Mouse (Mus musculus): ENCODE measurements around the gene C2cd2. TPM values are rescaled to one million over a fixed set of nuclear protein-coding genes. Genes with fewer than 3 reads are reported as not detected.

The C2cd2 gene
- polyA plus RNA-seq, 1 experiment: 11.4 TPM

DNA sequence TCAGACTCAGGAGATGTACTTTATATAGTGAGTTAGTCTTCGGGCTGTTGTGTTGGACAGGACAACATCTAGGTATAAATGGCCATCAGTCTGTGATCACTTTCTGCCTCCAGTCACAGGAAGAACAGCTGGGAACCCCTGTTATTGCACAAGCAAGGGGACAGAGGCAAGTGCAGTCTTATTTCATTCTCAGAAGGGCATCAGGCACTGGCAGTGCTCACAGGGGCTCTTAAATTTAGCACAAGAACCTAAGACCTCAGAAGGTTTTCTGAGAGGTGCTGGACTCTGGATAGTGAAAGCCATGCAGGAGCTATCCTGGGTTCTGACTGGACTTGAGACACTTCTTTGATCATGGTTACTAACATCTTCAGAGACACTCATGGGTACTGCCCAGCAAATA is 78.7 kb downstream of the C2cd2 start:
- TF ChIP-seq POLR2A (IDR thresholded peaks at IDR 0.05; ENCODE audit: control insufficient read depth, low read depth, low read length) (no peak), CTCF (IDR thresholded peaks at IDR 0.05; ENCODE audit: control insufficient read depth, insufficient read depth, insufficient replicate concordance, low read depth, low read length) (no peak)
- Histone ChIP-seq H3K4me3 (ENCODE audit: control insufficient read depth, low read depth, low read length) (no peak overlapping the region), H3K36me3 (ENCODE audit: control insufficient read depth, insufficient read depth, low read length) (no peaks in the 10 kb centered on the region), H3K4me1 (ENCODE audit: control insufficient read depth, insufficient read depth, low read length) (no peaks in the 10 kb centered on the region), H3K27ac (ENCODE audit: control insufficient read depth, insufficient read depth, low read depth, low read length) (no peak overlapping the region), H3K27me3 (ENCODE audit: control insufficient read depth, insufficient read depth, low read length) (no peaks in the 10 kb centered on the region)

DNA sequence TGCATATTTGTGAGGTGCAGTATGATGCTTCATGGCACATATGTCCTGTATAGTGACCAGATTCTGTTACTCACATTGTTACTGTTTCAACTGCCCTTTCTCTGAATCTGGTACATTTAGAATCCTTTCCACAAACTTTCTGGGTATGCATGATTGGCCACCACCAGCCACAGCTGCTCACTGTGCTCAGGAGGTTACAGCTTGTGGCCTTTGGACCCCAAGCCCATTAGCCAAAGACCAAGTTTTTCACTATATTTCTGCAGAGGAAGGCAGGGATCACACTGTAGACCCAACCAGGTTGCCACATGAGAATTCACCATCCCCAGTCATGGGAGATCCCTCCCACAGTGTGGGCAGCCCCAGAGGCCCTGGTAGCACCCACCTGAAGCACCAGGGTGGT is 79.5 kb downstream of the C2cd2 start:
- no peak overlapping the region for H3K4me3 ChIP-seq (ENCODE audit: control insufficient read depth, low read depth, low read length)
- no peaks in the 10 kb centered on the region for H3K36me3 ChIP-seq (ENCODE audit: control insufficient read depth, insufficient read depth, low read length)
- no peak for TF ChIP-seq POLR2A (IDR thresholded peaks at IDR 0.05; ENCODE audit: control insufficient read depth, low read depth, low read length)
- no peak for TF ChIP-seq CTCF (IDR thresholded peaks at IDR 0.05; ENCODE audit: control insufficient read depth, insufficient read depth, insufficient replicate concordance, low read depth, low read length)
- no peaks in the 10 kb centered on the region for H3K27me3 ChIP-seq (ENCODE audit: control insufficient read depth, insufficient read depth, low read length)
- no peak overlapping the region for H3K27ac ChIP-seq (ENCODE audit: control insufficient read depth, insufficient read depth, low read depth, low read length)
- no peaks in the 10 kb centered on the region for H3K4me1 ChIP-seq (ENCODE audit: control insufficient read depth, insufficient read depth, low read length)

DNA sequence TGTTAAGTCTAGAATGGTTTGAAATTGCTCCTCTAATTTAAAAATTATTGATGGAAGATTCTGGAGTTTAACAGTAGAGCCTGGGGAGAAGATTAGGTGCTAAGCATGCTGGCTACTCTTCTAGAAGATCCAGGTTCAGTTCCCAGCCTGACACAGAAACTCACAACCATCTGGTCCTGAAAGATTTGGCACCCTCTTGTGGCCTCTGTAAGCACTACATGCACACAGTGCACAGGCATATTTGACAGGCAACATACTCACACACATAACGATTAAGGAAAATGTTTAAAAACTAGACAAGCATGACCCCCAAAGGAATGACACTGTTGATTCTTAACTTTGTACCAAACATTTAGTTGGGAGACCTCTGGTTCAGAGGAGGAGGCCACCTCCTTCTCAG is 83.3 kb downstream of the C2cd2 start:
- Histone ChIP-seq H3K4me1 (ENCODE audit: control insufficient read depth, insufficient read depth, low read length) (no peaks in the 10 kb centered on the region), H3K27ac (ENCODE audit: control insufficient read depth, insufficient read depth, low read depth, low read length) (no peak overlapping the region), H3K36me3 (ENCODE audit: control insufficient read depth, insufficient read depth, low read length) (no peaks in the 10 kb centered on the region), H3K4me3 (ENCODE audit: control insufficient read depth, low read depth, low read length) (no peak overlapping the region), H3K27me3 (ENCODE audit: control insufficient read depth, insufficient read depth, low read length) (no peaks in the 10 kb centered on the region)
- TF ChIP-seq CTCF (IDR thresholded peaks at IDR 0.05; ENCODE audit: control insufficient read depth, insufficient read depth, insufficient replicate concordance, low read depth, low read length) (no peak), POLR2A (IDR thresholded peaks at IDR 0.05; ENCODE audit: control insufficient read depth, low read depth, low read length) (no peak)

DNA sequence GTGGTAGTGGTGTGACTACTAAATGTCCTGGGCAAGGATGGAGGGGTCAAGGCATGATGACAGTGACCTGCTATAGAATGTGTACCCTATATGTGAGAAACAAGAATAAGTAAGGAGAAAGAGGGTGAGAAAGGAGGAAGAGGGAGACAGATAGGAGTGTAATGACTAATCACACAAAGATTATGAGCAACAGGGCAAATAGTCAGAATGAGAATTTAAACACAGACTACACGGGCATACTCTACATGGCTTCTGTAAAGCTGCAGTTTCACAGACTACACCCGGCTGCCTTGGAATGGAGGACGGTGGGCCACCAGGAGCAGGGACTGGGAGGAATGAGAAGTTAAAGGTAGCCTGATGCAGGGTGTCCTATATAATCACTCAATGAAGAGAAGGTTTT is 84.9 kb downstream of the C2cd2 start:
- TF ChIP-seq POLR2A (IDR thresholded peaks at IDR 0.05; ENCODE audit: control insufficient read depth, low read depth, low read length) (no peak), CTCF (IDR thresholded peaks at IDR 0.05; ENCODE audit: control insufficient read depth, insufficient read depth, insufficient replicate concordance, low read depth, low read length) (no peak)
- H3K4me3 ChIP-seq (ENCODE audit: control insufficient read depth, low read depth, low read length): no peak overlapping the region
- H3K27ac ChIP-seq (ENCODE audit: control insufficient read depth, insufficient read depth, low read depth, low read length): no peak overlapping the region
- no peaks in the 10 kb centered on the region for H3K4me1 ChIP-seq (ENCODE audit: control insufficient read depth, insufficient read depth, low read length)
- H3K27me3 ChIP-seq (ENCODE audit: control insufficient read depth, insufficient read depth, low read length): no peaks in the 10 kb centered on the region
- H3K36me3 ChIP-seq (ENCODE audit: control insufficient read depth, insufficient read depth, low read length): no peaks in the 10 kb centered on the region

DNA sequence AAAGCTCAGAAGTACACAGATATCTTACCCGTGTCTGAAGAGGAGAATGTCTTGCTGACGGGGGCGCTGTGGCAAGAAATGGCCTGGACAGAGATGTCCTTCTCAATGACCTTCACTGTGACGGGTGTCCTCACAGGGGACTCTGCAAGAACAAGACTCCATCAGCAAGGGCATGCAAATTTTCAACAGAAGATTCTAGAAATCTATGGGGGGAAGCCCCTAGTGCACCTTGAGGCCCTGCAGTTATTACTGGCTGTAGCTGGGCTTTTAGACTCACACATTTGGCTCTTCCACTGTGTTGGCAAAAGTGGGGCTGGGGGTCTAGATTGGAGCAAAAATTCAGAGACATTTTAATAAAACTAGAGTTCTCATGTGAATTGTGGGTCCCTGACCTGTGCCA is 87.3 kb downstream of the C2cd2 start:
- Histone ChIP-seq H3K27me3 (ENCODE audit: control insufficient read depth, insufficient read depth, low read length) (no peaks in the 10 kb centered on the region), H3K4me3 (ENCODE audit: control insufficient read depth, low read depth, low read length) (no peak overlapping the region), H3K4me1 (ENCODE audit: control insufficient read depth, insufficient read depth, low read length) (no peaks in the 10 kb centered on the region), H3K27ac (ENCODE audit: control insufficient read depth, insufficient read depth, low read depth, low read length) (no peak overlapping the region), H3K36me3 (ENCODE audit: control insufficient read depth, insufficient read depth, low read length) (no peaks in the 10 kb centered on the region)
- TF ChIP-seq CTCF (IDR thresholded peaks at IDR 0.05; ENCODE audit: control insufficient read depth, insufficient read depth, insufficient replicate concordance, low read depth, low read length) (no peak), POLR2A (IDR thresholded peaks at IDR 0.05; ENCODE audit: control insufficient read depth, low read depth, low read length) (no peak)

DNA sequence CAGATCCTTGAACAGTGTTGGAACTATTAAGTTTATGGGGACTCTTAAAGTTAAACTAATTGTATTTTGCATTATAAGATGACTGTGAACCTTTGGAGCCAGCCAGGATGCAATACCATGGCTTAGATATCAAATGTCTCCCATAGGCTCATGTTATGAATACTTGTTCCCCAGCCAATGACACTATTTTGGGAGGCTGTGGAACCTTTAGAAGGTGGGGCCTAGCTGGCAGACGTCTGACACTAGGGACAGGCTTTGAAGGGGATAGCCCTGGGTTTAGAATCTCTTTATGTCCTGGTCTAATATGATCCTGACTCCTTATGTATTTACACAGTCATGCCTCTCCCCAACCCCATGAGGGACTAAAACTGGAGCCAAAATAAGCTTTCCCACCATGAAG is 88.0 kb downstream of the C2cd2 start:
- H3K36me3 ChIP-seq (ENCODE audit: control insufficient read depth, insufficient read depth, low read length): no peaks in the 10 kb centered on the region
- TF ChIP-seq CTCF (IDR thresholded peaks at IDR 0.05; ENCODE audit: control insufficient read depth, insufficient read depth, insufficient replicate concordance, low read depth, low read length) (no peak), POLR2A (IDR thresholded peaks at IDR 0.05; ENCODE audit: control insufficient read depth, low read depth, low read length) (no peak)
- no peak overlapping the region for H3K4me3 ChIP-seq (ENCODE audit: control insufficient read depth, low read depth, low read length)
- H3K4me1 ChIP-seq (ENCODE audit: control insufficient read depth, insufficient read depth, low read length): no peaks in the 10 kb centered on the region
- H3K27ac ChIP-seq (ENCODE audit: control insufficient read depth, insufficient read depth, low read depth, low read length): no peak overlapping the region
- H3K27me3 ChIP-seq (ENCODE audit: control insufficient read depth, insufficient read depth, low read length): no peaks in the 10 kb centered on the region

DNA sequence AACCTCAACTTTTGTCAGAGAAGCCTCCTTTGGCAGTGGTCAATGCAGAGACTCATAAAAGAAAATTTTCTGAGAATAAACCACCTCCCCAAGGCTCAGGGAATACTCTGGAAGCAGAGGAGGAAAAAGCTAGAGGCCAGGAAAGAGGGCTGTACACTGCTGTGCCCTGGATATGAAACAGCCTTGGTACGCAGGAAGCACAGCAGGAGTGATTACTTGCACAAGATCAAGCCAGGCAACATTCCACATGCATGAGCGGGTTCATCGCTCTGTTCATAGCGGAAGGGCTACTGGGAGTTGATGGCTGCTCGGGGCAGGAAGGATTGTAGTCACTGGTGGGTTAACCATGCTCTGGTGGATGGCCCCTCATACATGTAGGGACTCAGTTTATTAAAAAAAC is 89.7 kb downstream of the C2cd2 start:
- H3K36me3 ChIP-seq (ENCODE audit: control insufficient read depth, insufficient read depth, low read length): no peaks in the 10 kb centered on the region
- TF ChIP-seq CTCF (IDR thresholded peaks at IDR 0.05; ENCODE audit: control insufficient read depth, insufficient read depth, insufficient replicate concordance, low read depth, low read length): no peak
- TF ChIP-seq POLR2A (IDR thresholded peaks at IDR 0.05; ENCODE audit: control insufficient read depth, low read depth, low read length): no peak
- H3K27ac ChIP-seq (ENCODE audit: control insufficient read depth, insufficient read depth, low read depth, low read length): no peak overlapping the region
- H3K4me1 ChIP-seq (ENCODE audit: control insufficient read depth, insufficient read depth, low read length): no peaks in the 10 kb centered on the region
- no peak overlapping the region for H3K4me3 ChIP-seq (ENCODE audit: control insufficient read depth, low read depth, low read length)
- no peaks in the 10 kb centered on the region for H3K27me3 ChIP-seq (ENCODE audit: control insufficient read depth, insufficient read depth, low read length)
